Mouse (Mus musculus) heart, embryonic 12.5 days (tissue): ENCODE data around the gene Ftl1. TPM values are rescaled to one million over a fixed set of nuclear protein-coding genes. Genes with fewer than 3 reads are reported as not detected.

Source experiments
- ATAC-seq: fragments of 200-750 bp; cut with Nextera tagmentation; 2 replicates; pipeline ENCODE4 v1.8.0; 2017; ENCODE audit warnings: moderate TSS enrichment, moderate library complexity; ENCODE audit not compliant: insufficient number of reproducible peaks, low FRiP score
- H3K27ac ChIP-seq: fragments of 300-500 bp; sonication (generic); 2 replicates; pipeline ENCODE4 v1.5.1; 2016; ENCODE audit warnings: mild to moderate bottlenecking, moderate library complexity; ENCODE audit not compliant: poor library complexity, severe bottlenecking
- H3K27me3 ChIP-seq: fragments of 300-500 bp; sonication (generic); replicated peaks from 2 replicates; pipeline ENCODE4 v1.6.1; 2016; ENCODE audit warnings: mild to moderate bottlenecking, moderate library complexity
- H3K36me3 ChIP-seq: fragments of 300-500 bp; sonication (generic); 2 replicates; pipeline ENCODE4 v1.6.1; 2016; ENCODE audit warnings: mild to moderate bottlenecking, moderate library complexity
- H3K4me1 ChIP-seq: fragments of 300-500 bp; sonication (generic); replicated peaks from 2 replicates; pipeline ENCODE4 v1.6.1; 2016; ENCODE audit warnings: mild to moderate bottlenecking
- H3K4me2 ChIP-seq: fragments of 300-500 bp; sonication (generic); 2 replicates; pipeline ENCODE4 v1.6.1; 2016; ENCODE audit warnings: mild to moderate bottlenecking, moderate library complexity
- H3K4me3 ChIP-seq: fragments of 300-500 bp; sonication (generic); 2 replicates; pipeline ENCODE4 v1.5.1; 2016; ENCODE audit warnings: mild to moderate bottlenecking
- H3K9ac ChIP-seq: fragments of 300-500 bp; sonication (generic); 2 replicates; pipeline ENCODE4 v1.6.1; 2016; ENCODE audit warnings: mild to moderate bottlenecking, moderate library complexity
- H3K9me3 ChIP-seq: fragments of 300-500 bp; sonication (generic); replicated peaks from 2 replicates; pipeline ENCODE4 v1.6.1; 2016; ENCODE audit warnings: mild to moderate bottlenecking, moderate library complexity
- WGBS: fragments of 180-500 bp; shearing (Covaris S2); methylation state at CpG from one replicate; pipeline ENCODE4 v1.1.7; 2016; 5-methylcytosine and 5-hydroxymethylcytosine counted together
- polyA plus RNA-seq: library from polyadenylated mRNA; unstranded; fragments of >200 nt; fragmentation: Nextera tagmentation; extraction: Ambion mirVana; gene quantifications from 2 replicates; pipeline ENCODE4 v1.2.1, GENCODE M21; 2016

The Ftl1 gene
- polyA plus RNA-seq, 1 experiment from 2014 or later: 4,171 TPM

- H3K36me3 ChIP-seq: peaks cover 78% of the 10 kb centered on the region
- peak; percentile 63; the same call in 1 of the 2 replicates for ATAC-seq
- peak overlapping the region; percentile 45 for H3K4me2 ChIP-seq
Observed at GRCm38 (mm10) chr7:45447325-45447990, 12.2 kb downstream of the Ftl1 start.

DNA sequence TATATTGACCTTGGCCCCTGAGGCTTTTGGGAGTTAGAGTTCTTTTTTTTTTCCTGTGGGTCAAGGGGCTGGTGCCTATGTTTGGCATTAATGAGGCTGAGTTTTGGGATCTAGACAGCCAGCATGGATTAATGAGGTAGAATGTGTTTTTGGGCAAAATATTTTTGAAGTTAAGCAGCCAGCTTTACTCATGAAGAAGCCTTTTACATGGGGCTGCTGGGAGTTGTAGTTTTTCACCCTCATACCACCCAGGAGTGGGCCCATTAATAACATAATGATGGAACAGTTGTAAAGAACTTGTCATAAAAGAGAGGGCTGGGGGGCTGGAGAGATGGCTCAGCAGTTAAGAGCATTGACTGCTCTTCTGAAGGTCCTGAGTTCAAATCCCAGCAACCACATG, 13.1 kb downstream of the Ftl1 start:
- Histone ChIP-seq H3K9ac (no peak overlapping the region), H3K4me1 (peaks cover 15% of the 10 kb centered on the region), H3K4me3 (no peak overlapping the region), H3K27me3 (no peaks in the 10 kb centered on the region), H3K9me3 (no peaks in the 10 kb centered on the region), H3K4me2 (no peak overlapping the region), H3K27ac (no peak overlapping the region), H3K36me3 (peaks cover 74% of the 10 kb centered on the region)
- ATAC-seq: no peak

More at GRCm38 (mm10) chr7:45447325-45447990, 12.2 kb downstream of the Ftl1 start:
- 0 out of 2 replicates have a peak overlapping the region, but pooled peaks have one; percentile 9 for H3K4me3 ChIP-seq
- H3K27me3 ChIP-seq: no peaks in the 10 kb centered on the region
- peaks cover 15% of the 10 kb centered on the region for H3K4me1 ChIP-seq
- peak overlapping the region; percentile 39; the same call in 1 of the 2 replicates for H3K9ac ChIP-seq
- peak overlapping the region; percentile 30; the same call in 1 of the 2 replicates for H3K27ac ChIP-seq
- WGBS: 31% methylated on average over 11 of the region's 11 CpGs
- no peaks in the 10 kb centered on the region for H3K9me3 ChIP-seq

GRCm38 (mm10) chr7:45443526-45444420, 15.9 kb downstream of the Ftl1 start:
- Histone ChIP-seq H3K9me3 (no peaks in the 10 kb centered on the region), H3K27ac (no peak overlapping the region), H3K4me1 (peaks cover 15% of the 10 kb centered on the region), H3K36me3 (peaks cover 82% of the 10 kb centered on the region), H3K9ac (no peak overlapping the region), H3K27me3 (no peaks in the 10 kb centered on the region), H3K4me2 (no peak overlapping the region), H3K4me3 (no peak overlapping the region)
- no peak for ATAC-seq
- 68% methylated on average over 22 of the region's 22 CpGs for WGBS

GRCm38 (mm10) chr7:45437521-45438276, 22.0 kb downstream of the Ftl1 start, which contains the start of gene Ruvbl2:
Gene Ruvbl2, minus strand, starts transcription at chr7:45438096.
- Histone ChIP-seq H3K4me2 (peak within 1 kb of the TSS; percentile 99), H3K4me1 (peaks cover 40% of the 10 kb centered on the region), H3K36me3 (peaks cover 41% of the 10 kb centered on the region), H3K4me3 (0 out of 2 replicates have a peak within 1 kb of the TSS, but pooled peaks have one; percentile 1), H3K9me3 (no peaks in the 10 kb centered on the region), H3K27me3 (no peaks in the 10 kb centered on the region), H3K27ac (no peak within 1 kb of the TSS), H3K9ac (0 out of 2 replicates have a peak within 1 kb of the TSS, but pooled peaks have one; percentile 36)
- no peak for ATAC-seq
- WGBS: 28% methylated on average over 19 of the region's 19 CpGs

- H3K9ac ChIP-seq: 0 out of 2 replicates have a peak overlapping the region, but pooled peaks have one; percentile 36
- 36% methylated on average over 6 of the region's 6 CpGs for WGBS
Observed at GRCm38 (mm10) chr7:45437046-45437445, 22.6 kb downstream of the Ftl1 start.

DNA sequence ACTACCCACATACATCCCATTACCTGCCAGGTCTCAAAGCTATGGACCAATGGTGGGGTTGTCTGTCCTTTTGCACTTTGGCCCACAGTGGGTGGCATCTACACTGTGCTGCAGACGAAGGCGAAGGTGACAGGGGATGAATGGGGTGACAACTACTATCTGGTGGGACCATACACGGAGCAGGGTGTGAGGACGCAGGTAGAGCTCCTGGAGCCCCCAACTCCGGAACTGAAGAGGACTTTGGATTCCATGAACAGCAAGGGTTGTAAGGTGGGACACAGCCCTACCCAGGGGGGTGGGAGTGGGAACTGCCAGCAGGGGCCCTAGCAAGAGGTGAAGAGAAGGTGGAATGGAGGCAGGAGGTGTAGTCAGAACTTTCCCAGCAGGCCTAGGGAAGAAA, 23.2 kb downstream of the Ftl1 start:
- Histone ChIP-seq H3K9ac (peak overlapping the region; percentile 42; the same call in 1 of the 2 replicates), H3K4me3 (no peak overlapping the region; the same call in 1 of the 2 replicates), H3K4me1 (peaks cover 41% of the 10 kb centered on the region), H3K27ac (no peak overlapping the region), H3K4me2 (peak overlapping the region; percentile 99), H3K36me3 (peaks cover 43% of the 10 kb centered on the region), H3K9me3 (no peaks in the 10 kb centered on the region), H3K27me3 (no peaks in the 10 kb centered on the region)
- 78% methylated on average over 5 of the region's 5 CpGs for WGBS
- no peak for ATAC-seq

More at GRCm38 (mm10) chr7:45437046-45437445, 22.6 kb downstream of the Ftl1 start:
- peak overlapping the region; percentile 99 for H3K4me2 ChIP-seq
- peaks cover 41% of the 10 kb centered on the region for H3K36me3 ChIP-seq
- H3K9me3 ChIP-seq: no peaks in the 10 kb centered on the region
- no peaks in the 10 kb centered on the region for H3K27me3 ChIP-seq
- ATAC-seq: no peak
- H3K4me3 ChIP-seq: no peak overlapping the region
- no peak overlapping the region for H3K27ac ChIP-seq
- H3K4me1 ChIP-seq: peaks cover 41% of the 10 kb centered on the region

DNA sequence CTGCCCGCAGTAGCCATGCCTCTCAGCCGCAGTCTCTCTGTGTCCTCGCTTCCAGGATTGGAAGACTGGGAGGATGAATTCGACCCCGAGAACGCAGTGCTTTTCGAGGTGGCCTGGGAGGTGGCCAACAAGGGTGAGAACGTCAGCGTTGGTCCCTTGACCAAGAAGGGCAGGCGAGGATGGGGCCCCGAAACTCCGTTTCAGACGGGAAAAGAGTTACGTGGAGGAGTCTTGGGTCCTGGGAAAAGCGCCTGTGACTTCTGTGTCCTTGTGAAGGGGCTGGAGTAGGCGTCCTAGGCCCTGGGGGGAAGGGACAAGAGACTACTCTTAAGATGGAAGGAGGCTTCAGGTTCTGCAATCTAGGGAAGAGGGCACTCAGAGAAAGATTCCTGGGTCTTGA, 24.6 kb downstream of the Ftl1 start:
- ATAC-seq: peak; percentile 15
- peak overlapping the region; percentile 70 for H3K27ac ChIP-seq
- H3K4me2 ChIP-seq: peak overlapping the region; percentile 99
- peaks cover 45% of the 10 kb centered on the region for H3K4me1 ChIP-seq
- H3K36me3 ChIP-seq: peaks cover 41% of the 10 kb centered on the region
- H3K4me3 ChIP-seq: peak overlapping the region; percentile 91
- H3K27me3 ChIP-seq: no peaks in the 10 kb centered on the region
- H3K9me3 ChIP-seq: no peaks in the 10 kb centered on the region
- 2% methylated on average over 16 of the region's 16 CpGs for WGBS
- peak overlapping the region; percentile 86 for H3K9ac ChIP-seq

- H3K9ac ChIP-seq: peak within 1 kb of the TSS; percentile 94
- peak within 1 kb of the TSS; percentile 93 for H3K27ac ChIP-seq
- no peaks in the 10 kb centered on the region for H3K27me3 ChIP-seq
- peak within 1 kb of the TSS; percentile 99 for H3K4me2 ChIP-seq
- H3K9me3 ChIP-seq: no peaks in the 10 kb centered on the region
- peak; percentile 96 for ATAC-seq
- H3K4me1 ChIP-seq: peaks cover 45% of the 10 kb centered on the region
- WGBS: under 1% methylated on average over 45 of the region's 45 CpGs
- H3K36me3 ChIP-seq: peaks cover 41% of the 10 kb centered on the region
- H3K4me3 ChIP-seq: peak within 1 kb of the TSS; percentile 91
Observed at GRCm38 (mm10) chr7:45434203-45435015, 25.3 kb downstream of the Ftl1 start, which contains the start of gene Gys1. Gene Gys1, plus strand, starts transcription at chr7:45434844.

GRCm38 (mm10) chr7:45433835-45434202, 25.9 kb downstream of the Ftl1 start:
- Histone ChIP-seq H3K27ac (peak overlapping the region; percentile 93), H3K27me3 (no peaks in the 10 kb centered on the region), H3K4me1 (peaks cover 45% of the 10 kb centered on the region), H3K4me2 (peak overlapping the region; percentile 99), H3K9me3 (no peaks in the 10 kb centered on the region), H3K36me3 (peaks cover 44% of the 10 kb centered on the region), H3K9ac (peak overlapping the region; percentile 94), H3K4me3 (peak overlapping the region; percentile 91)
- no peak for ATAC-seq
- WGBS: 1% methylated on average over 7 of the region's 7 CpGs

GRCm38 (mm10) chr7:45426556-45426955, 33.1 kb downstream of the Ftl1 start:
- Histone ChIP-seq H3K4me2 (no peak overlapping the region), H3K9ac (no peak overlapping the region), H3K4me1 (0 out of 2 replicates have a peak, but pooled peaks cover 3% of the 10 kb centered on the region), H3K9me3 (no peaks in the 10 kb centered on the region), H3K36me3 (peaks cover 97% of the 10 kb centered on the region), H3K27ac (no peak overlapping the region), H3K27me3 (peaks cover under 1% of the 10 kb centered on the region), H3K4me3 (no peak overlapping the region)
- ATAC-seq: no peak
- WGBS: 90% methylated on average over 8 of the region's 8 CpGs
